Mouse (Mus musculus): ENCODE results near the gene Ccdc170. TPM values are rescaled to one million over a fixed set of nuclear protein-coding genes. Genes with fewer than 3 reads are reported as not detected.

Gene Ccdc170
- polyA plus RNA-seq, 1 experiment from 2014 or later = not detected

- H3K36me3 ChIP-seq (ENCODE audit: control insufficient read depth, insufficient read depth, low read length) = no peaks in the 10 kb centered on the region
- no peak overlapping the region for H3K9ac ChIP-seq (ENCODE audit: low read length)
- H3K27me3 ChIP-seq (ENCODE audit: control insufficient read depth, insufficient read depth, low read length) = no peaks in the 10 kb centered on the region
- DNase-seq (ENCODE audit: low spot score) = no peak
- no peaks in the 10 kb centered on the region for H3K9me3 ChIP-seq (ENCODE audit: control insufficient read depth, low read length)
- H3K4me2 ChIP-seq (replicated peaks; ENCODE audit: low read depth) = no peak overlapping the region
- WGBS = 74% methylated on average over 11 of the region's 11 CpGs
- no peak overlapping the region for H3K4me3 ChIP-seq (ENCODE audit: low read depth, low read length)
- H3K4me1 ChIP-seq (replicated peaks; ENCODE audit: control insufficient read depth, insufficient read depth) = no peaks in the 10 kb centered on the region
- no peak overlapping the region for H3K27ac ChIP-seq (replicated peaks)
- no peak for ATAC-seq (ENCODE audit: low FRiP score, low TSS enrichment)
- no peak for TF ChIP-seq CTCF (IDR thresholded peaks at IDR 0.05; ENCODE audit: low read depth)
- TF ChIP-seq EP300 (optimal IDR thresholded peaks at IDR 0.05) = no peak
Measured at GRCm38 (mm10) chr10:4533873-4534272, 51.6 kb downstream of the Ccdc170 start.

- DNase-seq (ENCODE audit: low spot score) (no peak), ATAC-seq (ENCODE audit: low FRiP score, low TSS enrichment) (no peak)
- no peak overlapping the region for H3K27ac ChIP-seq (replicated peaks)
- no peak overlapping the region for H3K9ac ChIP-seq (ENCODE audit: low read length)
- no peak overlapping the region for H3K4me3 ChIP-seq (ENCODE audit: low read depth, low read length)
- no peak for TF ChIP-seq EP300 (optimal IDR thresholded peaks at IDR 0.05)
- peak; percentile 50 for TF ChIP-seq CTCF (IDR thresholded peaks at IDR 0.05; ENCODE audit: low read depth)
- H3K36me3 ChIP-seq (ENCODE audit: control insufficient read depth, insufficient read depth, low read length) = no peaks in the 10 kb centered on the region
- 93% methylated on average over 2 of the region's 2 CpGs for WGBS
- H3K4me2 ChIP-seq (replicated peaks; ENCODE audit: low read depth) = no peak overlapping the region
- no peaks in the 10 kb centered on the region for H3K9me3 ChIP-seq (ENCODE audit: control insufficient read depth, low read length)
- no peaks in the 10 kb centered on the region for H3K4me1 ChIP-seq (replicated peaks; ENCODE audit: control insufficient read depth, insufficient read depth)
- H3K27me3 ChIP-seq (ENCODE audit: control insufficient read depth, insufficient read depth, low read length) = no peaks in the 10 kb centered on the region
Measured at GRCm38 (mm10) chr10:4545550-4545949, 63.2 kb downstream of the Ccdc170 start.

DNA sequence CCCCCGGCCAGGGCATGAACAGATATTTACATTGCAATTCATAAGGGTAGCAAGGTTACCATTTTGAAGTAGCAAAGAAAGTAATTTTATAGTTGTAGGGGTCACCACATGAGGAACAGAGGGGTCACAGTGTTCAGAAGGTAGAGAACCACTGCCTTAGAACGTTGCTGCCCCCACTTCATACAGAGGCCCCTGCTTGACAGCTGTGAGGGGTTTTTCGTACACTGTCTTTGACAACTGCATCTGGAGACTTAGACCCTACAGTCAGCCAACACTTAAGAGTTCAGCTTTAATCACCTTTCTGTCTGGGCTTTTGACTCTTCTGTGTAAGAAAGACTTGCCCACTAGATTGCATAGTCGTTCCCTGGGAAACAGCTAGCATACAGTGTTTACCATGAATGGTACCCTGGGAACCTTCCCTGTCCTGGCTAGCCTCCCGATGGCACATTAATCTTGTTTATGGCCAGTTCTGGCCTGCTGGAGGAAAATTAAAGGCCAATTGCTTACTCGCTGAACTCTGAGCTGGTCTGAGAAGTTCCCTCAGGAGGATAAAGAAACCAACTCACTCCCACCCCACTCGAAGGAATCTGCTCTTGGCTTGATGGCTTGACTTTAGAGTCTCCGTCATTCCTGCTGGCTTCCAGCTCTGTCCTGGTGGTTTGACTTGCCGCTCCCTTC, 71.3 kb downstream of the Ccdc170 start:
- WGBS = 53% methylated on average over 9 of the region's 9 CpGs
- Histone ChIP-seq H3K27me3 (ENCODE audit: control insufficient read depth, insufficient read depth, low read length) (no peaks in the 10 kb centered on the region), H3K36me3 (ENCODE audit: control insufficient read depth, insufficient read depth, low read length) (no peaks in the 10 kb centered on the region), H3K4me2 (replicated peaks; ENCODE audit: low read depth) (no peak overlapping the region), H3K9me3 (ENCODE audit: control insufficient read depth, low read length) (no peaks in the 10 kb centered on the region), H3K9ac (ENCODE audit: low read length) (no peak overlapping the region), H3K4me3 (ENCODE audit: low read depth, low read length) (no peak overlapping the region), H3K4me1 (replicated peaks; ENCODE audit: control insufficient read depth, insufficient read depth) (no peaks in the 10 kb centered on the region), H3K27ac (replicated peaks) (no peak overlapping the region)
- DNase-seq (ENCODE audit: low spot score) (no peak), ATAC-seq (ENCODE audit: low FRiP score, low TSS enrichment) (no peak)
- TF ChIP-seq EP300 (optimal IDR thresholded peaks at IDR 0.05) = no peak
- no peak for TF ChIP-seq CTCF (IDR thresholded peaks at IDR 0.05; ENCODE audit: low read depth)

DNA sequence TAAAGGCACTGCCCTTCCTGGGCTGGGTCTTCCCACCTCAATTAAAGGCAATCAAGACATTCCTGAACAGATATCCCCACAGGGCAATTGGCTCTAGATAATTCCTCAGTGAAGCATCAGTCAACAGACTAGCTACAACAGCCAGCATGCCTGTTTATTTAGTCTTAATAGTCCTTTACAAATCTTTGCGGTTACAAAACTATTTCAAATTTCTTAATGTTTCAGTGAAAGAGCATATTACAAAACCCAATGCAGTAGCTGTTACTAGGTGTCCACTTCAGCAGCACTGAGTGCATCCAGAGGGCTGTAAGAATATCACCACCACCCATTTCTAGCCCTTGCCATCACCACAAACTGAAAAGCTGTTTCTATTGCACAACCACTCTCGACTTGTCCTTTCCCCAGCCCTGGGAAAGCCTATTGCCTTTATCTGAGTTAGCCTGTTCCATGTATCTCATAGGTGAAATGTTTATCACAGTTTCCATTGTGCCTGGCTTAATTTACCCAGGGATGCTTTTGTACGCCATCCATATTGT, 74.6 kb downstream of the Ccdc170 start:
- Histone ChIP-seq H3K27me3 (ENCODE audit: control insufficient read depth, insufficient read depth, low read length) (no peaks in the 10 kb centered on the region), H3K9ac (ENCODE audit: low read length) (no peak overlapping the region), H3K9me3 (ENCODE audit: control insufficient read depth, low read length) (no peaks in the 10 kb centered on the region), H3K4me1 (replicated peaks; ENCODE audit: control insufficient read depth, insufficient read depth) (no peaks in the 10 kb centered on the region), H3K4me2 (replicated peaks; ENCODE audit: low read depth) (no peak overlapping the region), H3K4me3 (ENCODE audit: low read depth, low read length) (no peak overlapping the region), H3K27ac (replicated peaks) (no peak overlapping the region), H3K36me3 (ENCODE audit: control insufficient read depth, insufficient read depth, low read length) (no peaks in the 10 kb centered on the region)
- 76% methylated on average over 3 of the region's 3 CpGs for WGBS
- DNase-seq (ENCODE audit: low spot score) = no peak
- ATAC-seq (ENCODE audit: low FRiP score, low TSS enrichment) = no peak
- TF ChIP-seq EP300 (optimal IDR thresholded peaks at IDR 0.05) (no peak), CTCF (IDR thresholded peaks at IDR 0.05; ENCODE audit: low read depth) (no peak)

DNA sequence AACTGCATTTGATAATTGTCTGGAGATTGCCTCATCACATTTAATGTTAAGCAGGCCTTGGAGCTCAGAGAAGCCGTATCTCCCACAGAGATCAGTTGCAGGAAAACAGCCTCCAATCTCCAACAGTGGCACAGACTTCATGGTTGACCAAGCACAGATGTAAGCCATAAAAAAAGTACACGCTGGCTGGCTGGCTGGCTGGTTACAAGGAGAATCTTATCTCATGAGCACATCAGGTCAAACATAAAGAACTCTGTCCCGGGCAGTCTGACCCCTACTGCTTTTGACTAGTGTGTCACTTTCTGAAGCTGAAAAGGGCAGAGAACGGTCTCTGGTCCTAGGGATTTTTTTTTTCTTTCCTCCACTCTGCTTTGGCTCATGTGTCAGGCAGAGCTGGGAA, 76.8 kb downstream of the Ccdc170 start:
- H3K36me3 ChIP-seq (ENCODE audit: control insufficient read depth, insufficient read depth, low read length) = no peaks in the 10 kb centered on the region
- no peaks in the 10 kb centered on the region for H3K4me1 ChIP-seq (replicated peaks; ENCODE audit: control insufficient read depth, insufficient read depth)
- no peak for TF ChIP-seq EP300 (optimal IDR thresholded peaks at IDR 0.05)
- TF ChIP-seq CTCF (IDR thresholded peaks at IDR 0.05; ENCODE audit: low read depth) = no peak
- no peak for ATAC-seq (ENCODE audit: low FRiP score, low TSS enrichment)
- H3K27ac ChIP-seq (replicated peaks) = no peak overlapping the region
- WGBS = 50% methylated on average over 4 of the region's 4 CpGs
- DNase-seq (ENCODE audit: low spot score) = no peak
- no peaks in the 10 kb centered on the region for H3K9me3 ChIP-seq (ENCODE audit: control insufficient read depth, low read length)
- H3K4me2 ChIP-seq (replicated peaks; ENCODE audit: low read depth) = no peak overlapping the region
- no peak overlapping the region for H3K4me3 ChIP-seq (ENCODE audit: low read depth, low read length)
- H3K9ac ChIP-seq (ENCODE audit: low read length) = no peak overlapping the region
- no peaks in the 10 kb centered on the region for H3K27me3 ChIP-seq (ENCODE audit: control insufficient read depth, insufficient read depth, low read length)

DNA sequence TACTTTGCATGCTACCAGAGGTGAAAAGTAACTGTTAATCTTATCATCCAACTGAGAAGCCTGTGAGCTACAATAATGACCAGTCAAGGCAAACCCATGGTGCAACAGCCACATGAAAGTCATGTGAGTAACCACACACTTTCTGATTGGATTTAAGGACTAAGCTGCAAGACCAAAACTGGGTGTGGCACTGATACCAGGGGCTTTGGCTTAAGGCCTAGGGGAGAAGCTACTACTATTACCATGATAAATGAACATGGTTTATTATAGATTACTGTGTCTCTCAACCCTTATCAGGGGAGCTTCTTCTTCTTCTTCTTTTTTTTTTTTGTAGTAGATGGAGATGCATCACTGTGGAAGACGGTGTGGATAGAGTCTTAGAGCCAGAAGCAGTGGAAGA, 82.8 kb downstream of the Ccdc170 start:
- Histone ChIP-seq H3K4me1 (replicated peaks; ENCODE audit: control insufficient read depth, insufficient read depth) (no peaks in the 10 kb centered on the region), H3K4me2 (replicated peaks; ENCODE audit: low read depth) (no peak overlapping the region), H3K27ac (replicated peaks) (no peak overlapping the region), H3K4me3 (ENCODE audit: low read depth, low read length) (no peak overlapping the region), H3K36me3 (ENCODE audit: control insufficient read depth, insufficient read depth, low read length) (no peaks in the 10 kb centered on the region), H3K27me3 (ENCODE audit: control insufficient read depth, insufficient read depth, low read length) (no peaks in the 10 kb centered on the region), H3K9ac (ENCODE audit: low read length) (no peak overlapping the region), H3K9me3 (ENCODE audit: control insufficient read depth, low read length) (no peaks in the 10 kb centered on the region)
- ATAC-seq (ENCODE audit: low FRiP score, low TSS enrichment) (no peak), DNase-seq (ENCODE audit: low spot score) (no peak)
- TF ChIP-seq CTCF (IDR thresholded peaks at IDR 0.05; ENCODE audit: low read depth) (no peak), EP300 (optimal IDR thresholded peaks at IDR 0.05) (no peak)
- whole genome bisulfite sequencing = 81% methylated on average over 1 of the region's 1 CpGs

Data from stomach, postnatal 0 days (tissue).